Mouse (Mus musculus) left cerebral cortex, adult 11 months (tissue): ENCODE measurements around the gene Sulf2.
"Not testable (repeated sequence)": the region's sequence is repeated elsewhere in the genome, so short reads cannot be mapped to it uniquely, and the experiment has no call there.

ENCODE experiments used
- DNase-seq: peaks from one replicate; pipeline ENCODE4 v3.0.0; 2022; ENCODE audit warnings: low spot score

Sulf2 gene

DNA sequence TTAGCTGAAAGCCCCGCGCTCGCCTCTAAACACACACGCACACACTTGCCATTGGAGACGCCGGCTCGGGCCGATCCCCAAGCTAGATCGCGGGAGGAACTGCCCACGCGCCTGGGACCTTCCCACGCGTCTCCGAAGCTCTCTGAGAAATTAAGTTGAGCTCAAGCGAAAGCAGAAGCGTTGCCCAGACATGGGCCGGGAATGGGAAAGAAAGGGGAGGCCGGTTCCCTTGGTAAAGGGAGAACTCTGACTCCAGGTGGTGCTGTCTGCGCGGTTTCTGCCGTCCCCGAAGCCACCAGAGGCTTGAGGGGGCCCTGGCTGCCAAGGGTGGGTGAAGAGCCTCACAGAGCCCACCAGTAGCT lies at the start of gene Sulf2:
Sulf2 (minus strand) TSS at position 210 of the 362 bp plus-strand sequence.
- peak; percentile 59 for DNase-seq

- no peak for DNase-seq
These were observed 48.7 kb upstream of the Sulf2 start for GRCm38 (mm10) chr2:166204174-166204573.

GRCm38 (mm10) chr2:166203647-166204046 lies 48.2 kb upstream of the Sulf2 start:
- DNase-seq = no peak

DNA sequence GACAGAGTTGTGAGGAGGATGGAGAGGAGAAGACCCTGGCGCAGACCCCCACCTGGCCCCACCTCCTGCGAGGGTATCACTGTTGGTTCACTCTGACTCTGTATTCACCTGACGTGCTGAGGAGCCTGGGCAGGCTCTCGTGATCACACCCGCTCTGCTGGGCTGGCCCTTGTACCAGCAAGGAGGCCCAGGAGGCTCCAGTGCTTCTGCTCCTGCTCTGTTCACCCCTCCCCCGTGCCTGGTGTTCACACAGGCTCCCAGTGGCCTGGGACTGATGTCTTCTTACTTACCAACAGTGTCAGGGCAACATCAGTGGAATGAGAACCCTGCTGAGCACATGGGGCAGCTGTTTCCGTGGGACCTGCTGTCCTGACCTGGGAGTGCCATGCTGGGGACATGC lies 42.5 kb upstream of the Sulf2 start:
- no peak for DNase-seq

GRCm38 (mm10) chr2:166197064-166197463 lies 41.6 kb upstream of the Sulf2 start:
- DNase-seq = no peak

- DNase-seq = no peak
These were observed 40.8 kb upstream of the Sulf2 start for GRCm38 (mm10) chr2:166196080-166196786.

DNA sequence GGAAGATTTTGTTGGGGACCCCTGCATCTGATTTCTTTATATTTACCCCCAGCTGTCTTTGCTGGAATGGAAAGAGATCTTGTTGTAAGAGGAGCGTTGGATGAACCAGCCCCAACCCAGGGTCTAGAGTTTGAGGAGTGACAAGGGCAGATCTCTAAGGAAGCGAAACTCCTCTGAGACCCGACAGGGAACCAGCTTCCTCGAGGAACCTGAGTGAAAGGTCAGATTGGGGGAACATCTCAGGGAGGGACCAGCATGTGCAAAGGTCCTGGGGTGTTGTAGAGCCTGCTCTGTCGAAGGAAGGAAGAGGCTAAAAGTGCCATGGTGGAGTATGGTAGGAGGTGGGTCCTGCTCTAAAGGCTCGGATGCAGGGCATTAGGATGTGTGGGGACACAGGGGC lies 39.6 kb upstream of the Sulf2 start:
- no peak for DNase-seq

- no peak for DNase-seq
These were observed 38.8 kb upstream of the Sulf2 start for GRCm38 (mm10) chr2:166194112-166194758.

- DNase-seq = no peak
These were observed 38.0 kb upstream of the Sulf2 start for GRCm38 (mm10) chr2:166193509-166193908.

DNA sequence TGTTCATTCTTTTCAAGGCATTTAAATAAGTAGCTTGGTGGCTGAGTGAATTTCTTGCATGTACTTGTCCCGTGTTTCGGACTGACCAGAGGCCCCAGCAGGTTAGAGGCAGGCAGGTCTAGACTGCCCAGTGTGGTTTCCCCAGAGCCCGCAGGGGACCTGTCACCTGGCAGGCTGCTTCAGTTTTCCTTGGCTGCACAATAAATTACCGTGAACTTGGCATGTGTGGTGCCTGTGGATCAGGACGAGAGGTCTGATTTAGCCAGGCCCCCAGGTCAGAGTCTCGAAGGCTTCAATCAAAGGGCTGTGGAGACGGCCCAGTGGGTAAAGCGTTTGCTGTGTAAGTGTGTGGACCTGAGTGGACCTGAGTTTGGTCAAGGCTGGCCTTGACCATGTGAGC lies 35.4 kb upstream of the Sulf2 start:
- DNase-seq = no peak

GRCm38 (mm10) chr2:166189191-166189590 lies 33.7 kb upstream of the Sulf2 start:
- DNase-seq = no peak

DNA sequence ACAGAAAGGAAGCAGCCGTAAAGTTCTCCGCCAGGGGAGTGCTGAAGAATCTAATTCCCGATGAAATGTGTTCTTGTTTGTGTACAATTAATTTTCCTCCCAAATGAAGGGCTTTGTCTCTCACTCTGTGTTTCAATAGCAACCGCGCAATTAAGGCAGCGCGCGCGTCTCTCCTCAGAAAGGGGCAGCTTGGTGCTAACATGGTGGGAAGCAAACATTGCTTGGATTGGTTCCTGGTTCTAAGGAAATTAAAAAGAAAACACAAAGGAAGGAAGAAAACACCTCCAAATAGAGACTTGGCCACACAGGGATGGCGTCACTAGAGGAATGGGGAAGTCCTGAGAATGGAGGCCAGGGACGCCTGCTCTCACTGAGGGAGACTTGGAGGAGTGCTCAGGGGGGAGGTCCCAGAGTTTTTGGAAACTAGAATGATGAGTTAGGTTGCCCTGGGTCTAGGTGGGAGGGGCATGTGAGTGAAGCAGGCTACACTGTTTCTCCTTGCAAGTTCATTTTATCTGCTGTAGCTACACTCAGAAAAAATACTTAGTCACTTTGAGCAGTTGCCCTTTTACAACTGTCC lies 32.5 kb upstream of the Sulf2 start:
- not testable (repeated sequence) for DNase-seq

- not testable (repeated sequence) for DNase-seq
These were observed 31.9 kb upstream of the Sulf2 start for GRCm38 (mm10) chr2:166187319-166187718.

GRCm38 (mm10) chr2:166186244-166186948 lies 30.9 kb upstream of the Sulf2 start:
- no peak for DNase-seq

DNA sequence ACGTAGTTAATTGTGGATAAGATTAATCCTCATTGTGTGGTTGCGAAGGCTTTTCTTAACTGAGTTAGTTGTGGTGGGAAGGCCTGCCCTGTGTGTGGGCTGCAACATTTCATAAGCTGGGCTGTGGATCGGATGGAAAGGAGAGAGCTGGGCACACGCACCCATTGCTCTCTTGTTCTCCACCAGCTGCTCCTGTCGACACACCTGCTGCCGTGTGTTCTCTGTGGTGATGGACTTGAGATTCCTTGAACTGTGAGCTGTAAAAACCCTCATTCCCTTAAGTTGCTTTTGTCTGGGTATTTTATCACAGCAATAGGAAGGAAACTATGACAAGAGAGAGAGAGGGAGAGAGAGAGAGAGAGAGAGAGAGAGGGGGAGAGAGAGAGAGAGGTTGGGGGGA lies 30.3 kb upstream of the Sulf2 start:
- no peak for DNase-seq

DNA sequence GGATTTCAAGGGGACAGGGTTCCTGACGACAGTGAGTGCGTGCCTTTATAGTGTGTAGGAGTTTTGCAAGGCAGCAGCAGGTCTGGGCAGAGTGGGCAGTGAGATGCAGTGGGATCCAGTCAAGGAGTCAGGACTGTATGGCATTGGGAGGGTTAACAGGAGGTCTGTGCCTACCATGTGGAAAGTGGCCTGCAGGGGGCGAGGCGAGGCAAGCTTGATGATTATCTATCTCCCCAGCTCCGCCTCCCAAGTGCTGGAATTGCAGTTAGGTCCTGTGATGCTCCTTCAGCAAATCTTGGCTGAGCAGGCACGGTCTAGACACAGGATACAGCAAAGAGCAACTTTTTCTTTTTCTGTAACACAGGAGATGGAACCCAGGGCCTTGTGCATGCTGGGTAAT lies 29.0 kb upstream of the Sulf2 start:
- no peak for DNase-seq

- DNase-seq = no peak
These were observed 26.7 kb upstream of the Sulf2 start for GRCm38 (mm10) chr2:166182009-166182685.

DNA sequence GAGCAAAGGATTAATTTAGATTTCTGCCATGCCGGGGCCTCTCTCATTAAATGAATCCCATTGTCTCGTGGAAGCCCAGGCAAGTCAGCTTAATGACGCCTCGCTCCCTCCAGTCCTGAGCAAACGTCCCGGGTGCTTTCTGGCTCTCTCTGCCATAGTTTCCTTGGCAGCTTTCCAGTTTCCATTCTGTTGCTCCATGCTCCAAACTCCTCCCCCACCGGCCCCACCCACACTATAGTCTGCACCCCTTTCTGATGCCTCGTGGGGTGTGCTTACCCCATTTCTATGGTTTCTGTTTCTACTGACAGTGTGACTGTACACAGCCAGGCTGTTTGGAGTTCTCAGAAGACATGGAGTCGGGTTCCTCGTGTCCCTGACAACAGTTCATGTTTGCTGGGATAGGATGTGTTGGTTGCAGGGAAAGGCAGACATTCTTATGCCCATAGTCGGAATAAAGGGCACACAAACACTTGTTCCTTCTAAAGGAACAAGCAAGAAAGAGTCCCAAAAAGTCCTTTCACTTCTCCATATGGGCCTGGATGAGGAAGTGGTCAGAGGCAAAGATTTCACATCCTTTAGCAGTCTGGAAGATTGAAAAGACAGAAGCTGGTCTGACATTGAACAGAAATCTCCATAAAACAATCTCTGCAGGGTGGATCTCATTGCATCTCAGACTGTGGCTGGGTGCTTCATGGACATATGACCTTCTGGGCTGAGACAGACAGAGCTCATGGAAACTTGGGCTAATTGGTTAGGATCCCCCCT lies 25.5 kb upstream of the Sulf2 start:
- peak; percentile 47 for DNase-seq

- DNase-seq = no peak
These were observed 24.7 kb upstream of the Sulf2 start for GRCm38 (mm10) chr2:166180136-166180649.

- DNase-seq = no peak
These were observed 24.1 kb upstream of the Sulf2 start for GRCm38 (mm10) chr2:166179457-166180101.
